Mouse (Mus musculus): Measurements from ENCODE around the gene Phc3. TPM values are rescaled to one million over a fixed set of nuclear protein-coding genes. Genes with fewer than 3 reads are reported as not detected.

The Phc3 gene
- total and polyA plus RNA-seq, 3 experiments, result 3.2 to 11.4 TPM; not detected in 1

- Histone ChIP-seq H3K27ac (ENCODE audit: control insufficient read depth, low read depth, low read length) (no peak overlapping the region), H3K9ac (ENCODE audit: control insufficient read depth, low read depth, low read length, poor library complexity, severe bottlenecking) (no peak overlapping the region), H3K79me2 (ENCODE audit: control insufficient read depth, insufficient read depth, low read length, poor library complexity) (no peaks in the 10 kb centered on the region), H3K9me3 (replicated peaks; ENCODE audit: insufficient read depth, low read length) (no peaks in the 10 kb centered on the region), H3K36me3 (ENCODE audit: control insufficient read depth in 1 of 2, insufficient read depth in 2 of 2, low read length in 2 of 2) (peaks cover 0 to 15% of the 10 kb centered on the region in 2 experiments; a peak in 2 of 4 replicates), H3K4me1 (ENCODE audit: control insufficient read depth in 1 of 2, insufficient read depth in 2 of 2, low read length in 2 of 2) (no peaks in the 10 kb centered on the region), H3K4me3 (ENCODE audit: control insufficient read depth in 1 of 2, insufficient read depth in 1 of 2, low read depth in 2 of 2, low read length in 2 of 2) (no peak overlapping the region), H3K27me3 (ENCODE audit: control insufficient read depth in 1 of 2, insufficient read depth in 2 of 2, low read length in 2 of 2) (no peaks in the 10 kb centered on the region)
- no peak for TF ChIP-seq ZKSCAN1 (IDR thresholded peaks at IDR 0.05; ENCODE audit: low read depth, low read length)
- TF ChIP-seq KAT2A (conservative IDR thresholded peaks at IDR 0.05; ENCODE audit: low read depth, low read length), result no peak
- no peak for TF ChIP-seq NELFE (IDR thresholded peaks at IDR 0.05; ENCODE audit: low read depth, low read length)
- no peak for TF ChIP-seq TCF12 (IDR thresholded peaks at IDR 0.05; ENCODE audit: low read depth, low read length)
- TF ChIP-seq EP300 (IDR thresholded peaks at IDR 0.05; ENCODE audit: low read depth in 1 of 2, low read length in 2 of 2), result no peak
- no peak for TF ChIP-seq RAD21 (IDR thresholded peaks at IDR 0.05; ENCODE audit: low read depth, low read length)
- TF ChIP-seq E2F4 (IDR thresholded peaks at IDR 0.05; ENCODE audit: borderline replicate concordance, low read depth, low read length), result no peak
- TF ChIP-seq ZC3H11A (IDR thresholded peaks at IDR 0.05; ENCODE audit: low read depth, low read length), result no peak
- no peak for DNase-seq (ENCODE audit: low read depth, low spot score)
Measured at GRCm38 (mm10) chr3:30929828-30930227, 39.4 kb downstream of the Phc3 start.

DNA sequence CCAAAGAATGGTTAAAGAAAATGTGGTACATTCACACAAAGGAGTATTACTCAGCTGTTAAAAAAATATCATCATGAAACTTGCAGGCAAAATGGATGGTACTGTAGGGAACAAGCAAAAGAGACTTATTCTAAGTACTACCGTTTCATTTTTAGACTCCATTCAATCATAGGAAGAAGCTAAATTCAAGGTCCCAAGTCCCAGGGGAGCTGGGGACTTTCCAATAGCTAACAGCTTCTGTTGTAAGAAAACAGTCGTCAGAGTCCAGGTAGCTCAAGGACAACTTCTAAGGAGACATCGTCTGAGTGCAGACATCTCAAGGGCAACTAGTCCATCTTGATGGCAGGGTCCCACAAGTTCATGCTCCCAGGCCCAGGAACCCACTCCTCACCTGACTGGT lies 41.6 kb downstream of the Phc3 start:
- no peaks in the 10 kb centered on the region for H3K27me3 ChIP-seq (ENCODE audit: control insufficient read depth in 1 of 2, insufficient read depth in 2 of 2, low read length in 2 of 2)
- peaks cover 0 to 12% of the 10 kb centered on the region in 2 experiments; a peak in 2 of 4 replicates for H3K36me3 ChIP-seq (ENCODE audit: control insufficient read depth in 1 of 2, insufficient read depth in 2 of 2, low read length in 2 of 2)
- no peaks in the 10 kb centered on the region for H3K4me1 ChIP-seq (ENCODE audit: control insufficient read depth in 1 of 2, insufficient read depth in 2 of 2, low read length in 2 of 2)
- H3K9ac ChIP-seq (ENCODE audit: control insufficient read depth, low read depth, low read length, poor library complexity, severe bottlenecking), result no peak overlapping the region
- H3K79me2 ChIP-seq (ENCODE audit: control insufficient read depth, insufficient read depth, low read length, poor library complexity), result no peaks in the 10 kb centered on the region
- H3K4me3 ChIP-seq (ENCODE audit: control insufficient read depth in 1 of 2, insufficient read depth in 1 of 2, low read depth in 2 of 2, low read length in 2 of 2), result no peak overlapping the region
- no peak for DNase-seq (ENCODE audit: low read depth, low spot score)
- TF ChIP-seq SMC3 (IDR thresholded peaks at IDR 0.05; ENCODE audit: low read depth, low read length), result no peak
- no peak for TF ChIP-seq NRF1 (IDR thresholded peaks at IDR 0.05; ENCODE audit: insufficient read depth, low read depth, low read length, poor library complexity, severe bottlenecking)
- TF ChIP-seq JUND (IDR thresholded peaks at IDR 0.05; ENCODE audit: low read depth, low read length), result no peak
- TF ChIP-seq TAL1 (IDR thresholded peaks at IDR 0.05; ENCODE audit: low read length), result no peak
- TF ChIP-seq HCFC1 (IDR thresholded peaks at IDR 0.05; ENCODE audit: low read depth, low read length), result no peak
- TF ChIP-seq GATA1 (IDR thresholded peaks at IDR 0.05; ENCODE audit: low read depth, low read length), result no peak
- TF ChIP-seq ZNF384 (IDR thresholded peaks at IDR 0.05; ENCODE audit: low read depth, low read length), result no peak
- H3K27ac ChIP-seq (ENCODE audit: control insufficient read depth, low read depth, low read length), result no peak overlapping the region
- H3K9me3 ChIP-seq (replicated peaks; ENCODE audit: insufficient read depth, low read length), result no peaks in the 10 kb centered on the region

DNA sequence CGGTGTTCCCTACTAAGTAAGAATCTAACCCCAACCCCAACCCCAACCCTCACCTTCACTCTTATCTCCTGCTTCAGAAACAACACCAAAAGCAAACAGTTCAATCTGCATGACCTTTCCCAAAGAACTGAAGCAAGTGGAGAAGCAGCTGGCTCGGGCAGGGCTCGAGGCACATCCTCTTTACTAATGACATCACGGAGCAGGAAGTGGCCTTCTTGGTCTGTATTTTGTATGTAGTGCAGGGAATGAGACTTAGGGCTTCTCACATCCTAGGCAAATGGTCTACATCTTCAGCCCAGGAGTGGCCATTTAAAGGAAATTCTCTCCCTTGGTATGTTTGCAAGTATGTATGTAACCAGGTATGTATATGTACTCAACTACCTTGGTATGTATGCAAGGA lies 52.1 kb downstream of the Phc3 start:
- Histone ChIP-seq H3K27me3 (ENCODE audit: control insufficient read depth in 1 of 2, insufficient read depth in 2 of 2, low read length in 2 of 2) (no peaks in the 10 kb centered on the region), H3K36me3 (ENCODE audit: control insufficient read depth in 1 of 2, insufficient read depth in 2 of 2, low read length in 2 of 2) (peaks cover 0 to 22% of the 10 kb centered on the region in 2 experiments; a peak in 2 of 4 replicates), H3K4me1 (ENCODE audit: control insufficient read depth in 1 of 2, insufficient read depth in 2 of 2, low read length in 2 of 2) (no peaks in the 10 kb centered on the region), H3K27ac (ENCODE audit: control insufficient read depth, low read depth, low read length) (no peak overlapping the region), H3K4me3 (ENCODE audit: control insufficient read depth in 1 of 2, insufficient read depth in 1 of 2, low read depth in 2 of 2, low read length in 2 of 2) (no peak overlapping the region), H3K79me2 (ENCODE audit: control insufficient read depth, insufficient read depth, low read length, poor library complexity) (no peaks in the 10 kb centered on the region), H3K9ac (ENCODE audit: control insufficient read depth, low read depth, low read length, poor library complexity, severe bottlenecking) (no peak overlapping the region), H3K9me3 (replicated peaks; ENCODE audit: insufficient read depth, low read length) (no peaks in the 10 kb centered on the region)
- no peak for TF ChIP-seq NRF1 (IDR thresholded peaks at IDR 0.05; ENCODE audit: insufficient read depth, low read depth, low read length, poor library complexity, severe bottlenecking)
- no peak for TF ChIP-seq SIN3A (IDR thresholded peaks at IDR 0.05; ENCODE audit: low read length)
- no peak for TF ChIP-seq RAD21 (IDR thresholded peaks at IDR 0.05; ENCODE audit: low read depth, low read length)
- no peak for TF ChIP-seq MYB (IDR thresholded peaks at IDR 0.05; ENCODE audit: low read depth, low read length)
- TF ChIP-seq BHLHE40 (IDR thresholded peaks at IDR 0.05; ENCODE audit: borderline replicate concordance, low read depth, low read length), result no peak
- TF ChIP-seq MYC (IDR thresholded peaks at IDR 0.05; ENCODE audit: low read depth, low read length), result no peak
- no peak for TF ChIP-seq POLR2AphosphoS2 (IDR thresholded peaks at IDR 0.05; ENCODE audit: low read length)
- TF ChIP-seq ZKSCAN1 (IDR thresholded peaks at IDR 0.05; ENCODE audit: low read depth, low read length), result no peak
- no peak for TF ChIP-seq GABPA (IDR thresholded peaks at IDR 0.05; ENCODE audit: low read depth, low read length)
- no peak for TF ChIP-seq UBTF (IDR thresholded peaks at IDR 0.05; ENCODE audit: borderline replicate concordance, insufficient read depth, low read depth, low read length)
- TF ChIP-seq MAX (IDR thresholded peaks at IDR 0.05; ENCODE audit: low read length), result no peak
- TF ChIP-seq CTCF (IDR thresholded peaks at IDR 0.05 in 2 of 3, conservative IDR thresholded peaks at IDR 0.05 in 1 of 3; ENCODE audit: control insufficient read depth in 1 of 3, insufficient read depth in 1 of 3, low read depth in 2 of 3, low read length in 3 of 3, poor library complexity in 1 of 3, severe bottlenecking in 1 of 3), result no peak
- TF ChIP-seq MAZ (IDR thresholded peaks at IDR 0.05; ENCODE audit: low read depth, low read length), result no peak
- TF ChIP-seq TBP (IDR thresholded peaks at IDR 0.05; ENCODE audit: low read depth, low read length), result no peak
- peak; percentile 10 for DNase-seq (ENCODE audit: low read depth, low spot score)
